Mouse (Mus musculus) inflammation-experienced regulatory T-cells, adult 6 months (primary cell): ENCODE data around the gene Slc22a21. TPM values are rescaled to one million over a fixed set of nuclear protein-coding genes. Genes with fewer than 3 reads are reported as not detected.

Experiments
- ATAC-seq: one replicate; pipeline ENCODE4 v1.8.0; 2017
- polyA plus RNA-seq, 3 experiments: library from polyadenylated mRNA; unstranded; fragments of 100-300 nt; shearing (Covaris generic); gene quantifications; one replicate each; pipeline ENCODE4 v1.2.1; 2017

Gene Slc22a21
- polyA plus RNA-seq, 3 experiments from 2014 or later: 0.40 TPM; not detected in 2

- ATAC-seq: no peak
Measured at GRCm38 (mm10) chr11:53902741-53903140, 77.4 kb downstream of the Slc22a21 start.

GRCm38 (mm10) chr11:53900991-53901390 lies 79.1 kb downstream of the Slc22a21 start:
- ATAC-seq: no peak

- ATAC-seq: no peak
Measured at GRCm38 (mm10) chr11:53899981-53900380, 80.2 kb downstream of the Slc22a21 start.

Other genes starting within 250 kb of the Slc22a21 start
- 100 to 1,000 TPM; 273 to 355 (median 291) TPM for gene Irf1, start 210.3 kb downstream of the Slc22a21 start, polyA plus RNA-seq
- 1 to 10 TPM; 5.6 to 9.0 (median 6.7) TPM for gene Gm17334, start 207.1 kb downstream of the Slc22a21 start, polyA plus RNA-seq
- gene Gm12216, start 121.1 kb downstream of the Slc22a21 start, polyA plus RNA-seq: 10 to 100 TPM; 19.8 to 38.0 (median 32.6) TPM
- 10 to 100 TPM in 2 of 3 experiments, 1 to 10 TPM in 1; 8.9 to 15.5 (median 12.7) TPM for gene Slc22a5, start 88.7 kb downstream of the Slc22a21 start, polyA plus RNA-seq
- gene Slc22a4, start 47.8 kb upstream of the Slc22a21 start, polyA plus RNA-seq: 1 to 10 TPM in 1 of 3 experiments, not detected in 2; 1.1 TPM
- gene Pdlim4, start 88.7 kb upstream of the Slc22a21 start, polyA plus RNA-seq: 1 to 10 TPM in 1 of 3 experiments, under 1 TPM in 2; 0.49 to 1.1 (median 0.50) TPM
- gene P4ha2, start 119.8 kb upstream of the Slc22a21 start, polyA plus RNA-seq: not detected